Mouse (Mus musculus): ENCODE data around the gene Olfr573-ps1.

Gene Olfr573-ps1

GRCm38 (mm10) chr7:102942475-102942874, at the start of gene Olfr573-ps1:
Olfr573-ps1 (minus strand) TSS chr7:102942575.
- no peak for DNase-seq (ENCODE audit: low spot score in 2 of 2)

- DNase-seq (ENCODE audit: low spot score in 2 of 2), result no peak
These were observed 46.8 kb upstream of the Olfr573-ps1 start, which contains the start of gene Olfr578 for GRCm38 (mm10) chr7:102989224-102989623. Olfr578 (minus strand) TSS chr7:102989324.

GRCm38 (mm10) chr7:102975843-102976242, 33.5 kb upstream of the Olfr573-ps1 start, which contains the start of gene Olfr577:
Olfr577 (minus strand) TSS chr7:102975943.
- DNase-seq (ENCODE audit: low spot score in 2 of 2), result no peak

- DNase-seq (ENCODE audit: low spot score in 2 of 2), result no peak
These were observed 32.0 kb upstream of the Olfr573-ps1 start for GRCm38 (mm10) chr7:102974399-102974798.

- DNase-seq (ENCODE audit: low spot score in 2 of 2), result no peak
These were observed 20.0 kb upstream of the Olfr573-ps1 start, which contains the start of gene Olfr576 for GRCm38 (mm10) chr7:102962360-102962759. Olfr576 (plus strand) TSS chr7:102962660.

GRCm38 (mm10) chr7:102958593-102958992, 16.2 kb upstream of the Olfr573-ps1 start, which contains the start of gene Olfr575:
Olfr575 (minus strand) TSS chr7:102958775.
- no peak for DNase-seq (ENCODE audit: low spot score in 2 of 2)

- no peak for DNase-seq (ENCODE audit: low spot score in 2 of 2)
These were observed 15.8 kb upstream of the Olfr573-ps1 start for GRCm38 (mm10) chr7:102958137-102958536.

GRCm38 (mm10) chr7:102950732-102951131, 8.4 kb upstream of the Olfr573-ps1 start:
- no peak for DNase-seq (ENCODE audit: low spot score in 2 of 2)

- no peak for DNase-seq (ENCODE audit: low spot score in 2 of 2)
These were observed 5.8 kb upstream of the Olfr573-ps1 start, which contains the start of gene Olfr574 for GRCm38 (mm10) chr7:102948167-102948566. Olfr574 (plus strand) TSS chr7:102948467.

GRCm38 (mm10) chr7:102943417-102943816, 1.0 kb upstream of the Olfr573-ps1 start:
- no peak for DNase-seq (ENCODE audit: low spot score in 2 of 2)

GRCm38 (mm10) chr7:102927105-102927504, 15.3 kb downstream of the Olfr573-ps1 start:
- DNase-seq (ENCODE audit: low spot score in 2 of 2), result no peak

GRCm38 (mm10) chr7:102924109-102924508, 18.3 kb downstream of the Olfr573-ps1 start, which contains the start of gene Olfr572:
Olfr572 (plus strand) TSS chr7:102924409.
- DNase-seq (ENCODE audit: low spot score in 2 of 2), result no peak

GRCm38 (mm10) chr7:102919632-102920031, 22.7 kb downstream of the Olfr573-ps1 start:
- DNase-seq (ENCODE audit: low spot score in 2 of 2), result no peak

- DNase-seq (ENCODE audit: low spot score in 2 of 2), result no peak
These were observed 25.1 kb downstream of the Olfr573-ps1 start, which contains the start of gene Olfr571 for GRCm38 (mm10) chr7:102917032-102917875. Olfr571 (minus strand) TSS chr7:102917536.

- DNase-seq (ENCODE audit: low spot score in 2 of 2), result no peak
These were observed 26.0 kb downstream of the Olfr573-ps1 start for GRCm38 (mm10) chr7:102916405-102916804.

GRCm38 (mm10) chr7:102915261-102915660, 27.1 kb downstream of the Olfr573-ps1 start:
- no peak for DNase-seq (ENCODE audit: low spot score in 2 of 2)
